Mouse (Mus musculus) erythroblast, embryonic 14.5 days (primary cell): ENCODE measurements at regions not wholly inside any gene's neighbourhood (a gene's known extent, or its start where the extent isn't known, plus 50 kb on each side); places are given as distances from the start of the nearest gene placed in this dataset.

Experiments used
- GATA1 ChIP-seq: IDR thresholded peaks from 2 replicates; pipeline ENCODE4 v1.6.1; 2012; ENCODE audit warnings: low read length, inconsistent platforms, mixed read lengths
- TAL1 ChIP-seq: IDR thresholded peaks from 3 replicates; pipeline ENCODE4 v1.6.1; 2012; ENCODE audit warnings: low read length, inconsistent platforms, mixed read lengths

DNA sequence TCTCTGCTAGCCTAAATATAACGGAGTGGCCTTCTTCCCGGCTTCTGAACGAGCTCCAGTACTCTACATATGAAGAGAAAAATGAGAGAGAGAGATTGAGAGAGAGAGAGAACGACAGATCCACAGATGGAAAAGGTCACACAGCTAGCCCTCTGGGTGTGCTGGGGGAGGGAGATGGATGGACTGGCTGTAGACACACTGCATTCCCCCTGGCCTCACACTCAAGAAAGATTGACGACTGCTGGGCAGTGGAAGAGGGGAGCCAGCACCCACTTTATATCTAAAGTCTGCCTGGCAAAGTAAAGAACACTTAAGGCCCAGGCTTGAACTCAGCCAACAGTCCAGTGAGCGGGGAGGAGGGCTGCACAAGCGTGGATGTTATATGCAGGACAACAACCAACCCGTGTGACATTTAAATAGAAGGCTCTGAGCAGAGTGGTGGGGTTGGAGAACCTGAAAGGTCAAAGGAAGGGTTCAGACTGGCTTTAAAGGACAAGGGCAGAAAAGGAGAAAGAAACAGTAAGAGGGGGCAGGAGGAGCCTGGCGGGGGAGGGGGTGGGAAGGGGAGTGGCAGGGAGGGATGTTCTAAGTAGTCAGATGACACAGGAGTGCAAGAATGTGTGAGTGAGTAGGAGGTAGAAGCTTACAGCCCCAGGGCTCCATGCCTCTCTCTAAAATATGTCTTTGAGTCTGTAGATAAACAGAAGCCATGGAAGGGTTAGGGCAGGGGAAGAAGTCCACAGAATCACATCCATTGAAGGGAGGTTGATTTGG, 137.2 kb downstream of the Zfp36l1 start:
- TF ChIP-seq TAL1 = no peak
- no peak for TF ChIP-seq GATA1
